Mouse (Mus musculus): ENCODE data around the gene Fzd7. TPM values are rescaled to one million over a fixed set of nuclear protein-coding genes. Genes with fewer than 3 reads are reported as not detected.

Fzd7 gene
- polyA plus RNA-seq, 1 experiment, result 16.4 TPM

DNA sequence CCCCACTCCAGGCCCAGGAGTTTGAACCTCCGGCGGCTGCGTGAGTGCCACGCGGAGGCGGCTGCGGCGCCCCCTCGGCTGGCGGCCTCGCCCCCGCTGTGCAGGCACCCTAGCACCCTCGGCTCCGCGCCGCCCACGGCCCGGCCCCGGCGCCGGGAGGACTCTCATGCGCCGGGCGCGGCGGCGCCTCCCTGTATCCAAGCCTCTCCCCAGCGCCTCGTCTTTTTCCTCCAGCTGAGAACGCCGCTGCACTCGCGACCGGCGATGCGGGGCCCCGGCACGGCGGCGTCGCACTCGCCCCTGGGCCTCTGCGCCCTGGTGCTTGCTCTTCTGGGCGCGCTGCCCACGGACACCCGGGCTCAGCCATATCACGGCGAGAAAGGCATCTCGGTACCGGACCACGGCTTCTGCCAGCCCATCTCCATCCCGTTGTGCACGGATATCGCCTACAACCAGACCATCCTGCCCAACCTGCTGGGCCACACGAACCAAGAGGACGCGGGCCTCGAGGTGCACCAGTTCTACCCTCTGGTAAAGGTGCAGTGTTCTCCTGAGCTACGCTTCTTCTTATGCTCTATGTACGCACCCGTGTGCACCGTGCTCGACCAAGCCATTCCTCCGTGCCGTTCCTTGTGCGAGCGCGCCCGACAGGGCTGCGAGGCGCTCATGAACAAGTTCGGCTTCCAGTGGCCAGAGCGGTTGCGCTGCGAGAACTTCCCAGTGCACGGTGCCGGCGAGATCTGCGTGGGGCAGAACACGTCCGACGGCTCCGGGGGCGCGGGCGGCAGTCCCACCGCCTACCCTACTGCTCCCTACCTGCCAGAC, 684 bp downstream of the Fzd7 start:
- H3K4me2 ChIP-seq (ENCODE audit: low read depth), result peak overlapping the region; percentile 97
- TF ChIP-seq POLR2A (IDR thresholded peaks at IDR 0.05; ENCODE audit: insufficient read length, low read depth) (peak; percentile 32), CEBPB (IDR thresholded peaks at IDR 0.05; ENCODE audit: insufficient read depth, poor library complexity, severe bottlenecking) (no peak), MYOD1 (IDR thresholded peaks at IDR 0.05; ENCODE audit: control insufficient read depth in 1 of 3, insufficient read length in 2 of 3, low read depth in 2 of 3) (peak in 1 of 3 experiments; percentile 15)
- peaks cover 43% of the 10 kb centered on the region for H3K79me2 ChIP-seq (ENCODE audit: control insufficient read depth, insufficient read depth)
- no peaks in the 10 kb centered on the region for H3K27me3 ChIP-seq (ENCODE audit: control insufficient read depth, insufficient read depth, insufficient read length)
- peak overlapping the region; percentile 79 for H3K4me3 ChIP-seq
- no peaks in the 10 kb centered on the region for H3K36me3 ChIP-seq (ENCODE audit: control insufficient read depth, insufficient read depth)
- peak overlapping the region; percentile 90 for H3ac ChIP-seq (ENCODE audit: control insufficient read depth, insufficient read length)

DNA sequence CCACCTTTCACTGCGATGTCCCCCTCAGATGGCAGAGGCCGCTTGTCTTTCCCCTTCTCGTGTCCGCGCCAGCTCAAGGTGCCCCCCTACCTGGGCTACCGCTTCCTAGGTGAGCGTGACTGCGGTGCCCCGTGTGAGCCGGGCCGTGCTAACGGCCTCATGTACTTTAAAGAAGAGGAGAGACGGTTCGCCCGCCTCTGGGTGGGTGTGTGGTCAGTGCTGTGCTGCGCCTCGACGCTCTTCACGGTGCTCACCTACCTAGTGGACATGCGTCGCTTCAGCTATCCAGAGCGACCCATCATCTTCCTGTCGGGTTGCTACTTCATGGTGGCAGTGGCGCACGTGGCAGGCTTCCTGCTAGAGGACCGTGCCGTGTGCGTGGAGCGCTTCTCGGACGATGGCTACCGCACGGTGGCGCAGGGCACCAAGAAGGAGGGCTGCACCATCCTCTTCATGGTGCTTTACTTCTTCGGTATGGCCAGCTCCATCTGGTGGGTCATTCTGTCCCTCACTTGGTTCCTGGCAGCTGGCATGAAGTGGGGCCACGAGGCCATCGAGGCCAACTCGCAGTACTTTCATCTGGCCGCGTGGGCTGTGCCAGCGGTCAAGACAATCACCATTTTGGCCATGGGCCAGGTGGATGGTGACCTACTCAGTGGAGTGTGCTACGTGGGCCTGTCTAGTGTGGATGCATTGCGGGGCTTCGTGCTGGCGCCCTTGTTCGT, 1.5 kb downstream of the Fzd7 start:
- Histone ChIP-seq H3K79me2 (ENCODE audit: control insufficient read depth, insufficient read depth) (peaks cover 46% of the 10 kb centered on the region), H3ac (ENCODE audit: control insufficient read depth, insufficient read length) (peak overlapping the region; percentile 90), H3K27me3 (ENCODE audit: control insufficient read depth, insufficient read depth, insufficient read length) (no peaks in the 10 kb centered on the region), H3K4me2 (ENCODE audit: low read depth) (peak overlapping the region; percentile 97), H3K36me3 (ENCODE audit: control insufficient read depth, insufficient read depth) (no peaks in the 10 kb centered on the region), H3K4me3 (peak overlapping the region; percentile 79)
- TF ChIP-seq SRF (IDR thresholded peaks at IDR 0.05; ENCODE audit: control insufficient read depth, insufficient read length, low read depth) (no peak), MYOG (IDR thresholded peaks at IDR 0.05; ENCODE audit: control insufficient read depth in 1 of 3, insufficient read depth in 1 of 3, insufficient read length in 2 of 3, low read depth in 2 of 3) (peak in 1 of 3 experiments; percentile 51), USF1 (IDR thresholded peaks at IDR 0.05; ENCODE audit: low read depth) (no peak), TCF12 (IDR thresholded peaks at IDR 0.05; ENCODE audit: insufficient read depth, poor library complexity, severe bottlenecking) (no peak), MAX (IDR thresholded peaks at IDR 0.05; ENCODE audit: low read depth) (no peak), REST (IDR thresholded peaks at IDR 0.05; ENCODE audit: insufficient read depth, insufficient read length) (no peak), E2F4 (IDR thresholded peaks at IDR 0.05; ENCODE audit: insufficient read depth) (no peak), POLR2A (IDR thresholded peaks at IDR 0.05; ENCODE audit: insufficient read length, low read depth) (peak; percentile 45), TCF3 (IDR thresholded peaks at IDR 0.05; ENCODE audit: insufficient read length, low read depth) (no peak), POLR2AphosphoS2 (IDR thresholded peaks at IDR 0.05; ENCODE audit: insufficient read length, low read depth) (no peak), CEBPB (IDR thresholded peaks at IDR 0.05; ENCODE audit: insufficient read depth, poor library complexity, severe bottlenecking) (no peak), MYOD1 (IDR thresholded peaks at IDR 0.05; ENCODE audit: control insufficient read depth in 1 of 3, insufficient read length in 2 of 3, low read depth in 2 of 3) (peak in 1 of 3 experiments; percentile 62)

DNA sequence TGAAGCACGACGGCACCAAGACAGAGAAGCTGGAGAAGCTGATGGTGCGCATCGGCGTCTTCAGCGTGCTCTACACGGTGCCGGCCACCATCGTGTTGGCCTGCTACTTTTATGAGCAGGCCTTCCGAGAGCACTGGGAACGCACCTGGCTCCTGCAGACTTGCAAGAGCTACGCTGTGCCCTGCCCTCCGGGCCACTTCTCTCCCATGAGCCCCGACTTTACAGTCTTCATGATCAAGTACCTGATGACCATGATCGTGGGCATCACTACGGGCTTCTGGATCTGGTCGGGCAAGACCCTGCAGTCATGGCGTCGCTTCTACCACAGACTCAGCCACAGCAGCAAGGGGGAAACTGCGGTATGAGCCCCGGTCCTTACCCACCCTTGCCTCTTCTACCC, 2.1 kb downstream of the Fzd7 start:
- H3K4me2 ChIP-seq (ENCODE audit: low read depth), result peak overlapping the region; percentile 97

DNA sequence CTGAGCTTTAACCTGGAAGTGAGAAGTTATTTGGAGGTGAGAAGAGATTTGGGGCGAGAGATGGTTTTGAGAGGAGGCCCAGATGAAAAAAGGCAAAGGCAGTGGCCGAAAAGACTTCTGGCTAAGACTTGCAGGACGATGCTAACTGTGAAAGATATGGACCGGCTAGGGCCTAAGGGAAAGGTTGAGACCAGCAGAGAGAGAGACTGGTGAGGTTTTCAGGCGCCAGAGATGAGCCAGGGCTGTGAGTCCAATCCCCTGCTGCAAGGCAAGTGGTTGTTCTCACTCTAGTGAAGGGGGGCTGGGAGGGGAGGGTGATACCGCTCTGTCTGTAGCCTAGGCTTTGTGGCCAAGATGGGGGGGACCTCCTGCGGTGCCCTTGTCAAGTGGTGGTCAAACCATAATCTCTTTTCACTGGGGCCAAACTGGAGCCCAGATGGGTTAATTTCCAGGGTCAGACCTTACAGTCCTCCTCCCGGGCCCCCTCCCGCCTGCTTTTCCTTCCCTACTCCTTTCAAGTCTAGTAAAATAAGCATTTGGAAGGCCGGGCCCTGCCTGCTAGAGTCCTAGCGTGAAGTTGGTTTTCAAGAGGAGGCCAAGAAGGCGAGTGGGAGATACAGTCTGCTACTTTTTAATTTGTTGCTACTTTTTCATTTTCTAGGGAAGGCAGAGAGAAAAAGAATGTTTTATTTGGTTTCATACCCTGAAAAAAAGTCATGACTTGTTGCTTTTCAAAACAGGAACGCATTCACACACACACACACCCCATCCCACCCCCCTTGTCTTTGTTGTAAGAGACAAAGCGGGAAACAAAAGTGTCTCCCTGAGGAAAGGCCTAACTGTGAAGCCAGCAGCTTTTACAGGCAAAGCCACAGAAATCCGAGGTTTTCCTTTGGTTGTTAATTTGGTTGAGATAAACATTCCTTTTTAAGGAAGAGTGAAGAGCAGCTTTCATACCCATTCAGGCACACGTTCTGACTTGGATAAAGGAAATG, 2.9 kb downstream of the Fzd7 start:
- peak overlapping the region; percentile 97 for H3K4me2 ChIP-seq (ENCODE audit: low read depth)
- H3K36me3 ChIP-seq (ENCODE audit: control insufficient read depth, insufficient read depth), result no peaks in the 10 kb centered on the region
- H3ac ChIP-seq (ENCODE audit: control insufficient read depth, insufficient read length), result no peak overlapping the region
- peak overlapping the region; percentile 79 for H3K4me3 ChIP-seq
- H3K79me2 ChIP-seq (ENCODE audit: control insufficient read depth, insufficient read depth), result peaks cover 46% of the 10 kb centered on the region
- TF ChIP-seq TCF3 (IDR thresholded peaks at IDR 0.05; ENCODE audit: insufficient read length, low read depth) (no peak), MYOD1 (IDR thresholded peaks at IDR 0.05; ENCODE audit: control insufficient read depth in 1 of 3, insufficient read length in 2 of 3, low read depth in 2 of 3) (no peak), POLR2A (IDR thresholded peaks at IDR 0.05; ENCODE audit: insufficient read length, low read depth) (peak; percentile 13), MYOG (IDR thresholded peaks at IDR 0.05; ENCODE audit: control insufficient read depth in 1 of 3, insufficient read depth in 1 of 3, insufficient read length in 2 of 3, low read depth in 2 of 3) (no peak)
- H3K27me3 ChIP-seq (ENCODE audit: control insufficient read depth, insufficient read depth, insufficient read length), result no peaks in the 10 kb centered on the region

More for the DNA sequence above, 2.1 kb downstream of the Fzd7 start:
- peaks cover 46% of the 10 kb centered on the region for H3K79me2 ChIP-seq (ENCODE audit: control insufficient read depth, insufficient read depth)
- peak overlapping the region; percentile 90 for H3ac ChIP-seq (ENCODE audit: control insufficient read depth, insufficient read length)
- no peaks in the 10 kb centered on the region for H3K36me3 ChIP-seq (ENCODE audit: control insufficient read depth, insufficient read depth)
- no peaks in the 10 kb centered on the region for H3K27me3 ChIP-seq (ENCODE audit: control insufficient read depth, insufficient read depth, insufficient read length)
- peak overlapping the region; percentile 79 for H3K4me3 ChIP-seq
- TF ChIP-seq MYOD1 (IDR thresholded peaks at IDR 0.05; ENCODE audit: control insufficient read depth in 1 of 3, insufficient read length in 2 of 3, low read depth in 2 of 3) (no peak), E2F4 (IDR thresholded peaks at IDR 0.05; ENCODE audit: insufficient read depth) (no peak), USF1 (IDR thresholded peaks at IDR 0.05; ENCODE audit: low read depth) (no peak), POLR2AphosphoS2 (IDR thresholded peaks at IDR 0.05; ENCODE audit: insufficient read length, low read depth) (no peak), MAX (IDR thresholded peaks at IDR 0.05; ENCODE audit: low read depth) (no peak), SRF (IDR thresholded peaks at IDR 0.05; ENCODE audit: control insufficient read depth, insufficient read length, low read depth) (no peak), TCF3 (IDR thresholded peaks at IDR 0.05; ENCODE audit: insufficient read length, low read depth) (no peak), TCF12 (IDR thresholded peaks at IDR 0.05; ENCODE audit: insufficient read depth, poor library complexity, severe bottlenecking) (no peak), REST (IDR thresholded peaks at IDR 0.05; ENCODE audit: insufficient read depth, insufficient read length) (no peak), CEBPB (IDR thresholded peaks at IDR 0.05; ENCODE audit: insufficient read depth, poor library complexity, severe bottlenecking) (no peak), MYOG (IDR thresholded peaks at IDR 0.05; ENCODE audit: control insufficient read depth in 1 of 3, insufficient read depth in 1 of 3, insufficient read length in 2 of 3, low read depth in 2 of 3) (no peak), POLR2A (IDR thresholded peaks at IDR 0.05; ENCODE audit: insufficient read length, low read depth) (no peak)
